Mouse (Mus musculus) kidney, postnatal 0 days (tissue): ENCODE data around the gene Myo18a. TPM values are rescaled to one million over a fixed set of nuclear protein-coding genes. Genes with fewer than 3 reads are reported as not detected.
A peak's percentile ranks its signal among the peaks of the same experiment; 100 is the strongest.

Experiments used
- ATAC-seq: fragments of 200-750 bp; cut with Nextera tagmentation; replicated peaks from 2 replicates; pipeline ENCODE4 v1.8.0; 2017; ENCODE audit warnings: low read depth, moderate number of reproducible peaks, moderate TSS enrichment, moderate library complexity; ENCODE audit not compliant: low FRiP score
- DNase-seq: peaks from one replicate; pipeline ENCODE4 v3.0.0-alpha.2; 2016; ENCODE audit warnings: low spot score
- H3K27ac ChIP-seq: fragments of 300-500 bp; sonication (generic); 2 replicates; pipeline ENCODE4 v1.5.1; 2014; ENCODE audit warnings: mild to moderate bottlenecking
- H3K27me3 ChIP-seq: fragments of 300-500 bp; sonication (generic); 2 replicates; pipeline ENCODE4 v1.6.1; 2014; ENCODE audit warnings: low read length, mixed read lengths; ENCODE audit not compliant: insufficient read depth
- H3K36me3 ChIP-seq: fragments of 300-500 bp; sonication (generic); 2 replicates; pipeline ENCODE4 v1.6.1; 2014; ENCODE audit warnings: low read length, mixed read lengths; ENCODE audit not compliant: insufficient read depth
- H3K4me1 ChIP-seq: fragments of 300-500 bp; sonication (generic); replicated peaks from 2 replicates; pipeline ENCODE4 v1.6.1; 2014; ENCODE audit warnings: antibody characterized with exemption, low read length, mixed read lengths; ENCODE audit not compliant: insufficient read depth
- H3K4me2 ChIP-seq: fragments of 300-500 bp; sonication (generic); 2 replicates; pipeline ENCODE4 v1.6.1; 2014; ENCODE audit warnings: mild to moderate bottlenecking, low read length, moderate library complexity, mixed read lengths
- H3K4me3 ChIP-seq: fragments of 300-500 bp; sonication (generic); replicated peaks from 2 replicates; pipeline ENCODE4 v1.5.1; 2014; ENCODE audit warnings: low read depth, low read length
- H3K9ac ChIP-seq: fragments of 300-500 bp; sonication (generic); 2 replicates; pipeline ENCODE4 v1.6.1; 2014; ENCODE audit warnings: low read depth, low read length
- H3K9me3 ChIP-seq: fragments of 300-500 bp; sonication (generic); replicated peaks from 2 replicates; pipeline ENCODE4 v1.6.1; 2016; ENCODE audit warnings: low read length, inconsistent platforms, mixed read lengths
- CTCF ChIP-seq: IDR thresholded peaks from 2 replicates; pipeline ENCODE4 v1.5.1; 2016; ENCODE audit warnings: antibody characterized with exemption, low read depth, mild to moderate bottlenecking, moderate library complexity
- WGBS: fragments of 180-500 bp; shearing (Covaris S2); extraction: QIAGEN DNeasy Blood & Tissue Kit; methylation state at CpG from one replicate; pipeline ENCODE4 v1.1.7; 2014; 5-methylcytosine and 5-hydroxymethylcytosine counted together
- polyA plus RNA-seq: library from polyadenylated mRNA; unstranded; fragments of >200 nt; fragmentation: Nextera tagmentation; extraction: Ambion mirVana; gene quantifications from 2 replicates; pipeline ENCODE4 v1.2.1, GENCODE M21; 2015

The Myo18a gene
- polyA plus RNA-seq, 1 experiment from 2014 or later = 26.5 TPM

GRCm38 (mm10) chr11:77752525-77752924, 10.5 kb upstream of the Myo18a start:
- H3K27me3 ChIP-seq = no peaks in the 10 kb centered on the region
- H3K9ac ChIP-seq = no peak overlapping the region
- no peak for ATAC-seq
- no peak for DNase-seq
- no peak overlapping the region for H3K4me2 ChIP-seq
- H3K27ac ChIP-seq = no peak overlapping the region
- no peaks in the 10 kb centered on the region for H3K4me1 ChIP-seq
- TF ChIP-seq CTCF = no peak
- no peaks in the 10 kb centered on the region for H3K9me3 ChIP-seq
- no peaks in the 10 kb centered on the region for H3K36me3 ChIP-seq
- no peak overlapping the region for H3K4me3 ChIP-seq
- WGBS = 78% methylated on average over 5 of the region's 5 CpGs

- H3K27ac ChIP-seq = no peak overlapping the region
- no peaks in the 10 kb centered on the region for H3K27me3 ChIP-seq
- no peak overlapping the region for H3K9ac ChIP-seq
- H3K4me3 ChIP-seq = no peak overlapping the region
- no peak overlapping the region for H3K4me2 ChIP-seq
- H3K36me3 ChIP-seq = no peaks in the 10 kb centered on the region
- no peak for ATAC-seq
- no peak for TF ChIP-seq CTCF
- no peaks in the 10 kb centered on the region for H3K4me1 ChIP-seq
- no peaks in the 10 kb centered on the region for H3K9me3 ChIP-seq
- no peak for DNase-seq
- 66% methylated on average over 3 of the region's 3 CpGs for WGBS
Measured at GRCm38 (mm10) chr11:77753469-77753868, 9.6 kb upstream of the Myo18a start.

GRCm38 (mm10) chr11:77760031-77760430, 3.0 kb upstream of the Myo18a start:
- no peak overlapping the region for H3K4me3 ChIP-seq
- no peak overlapping the region for H3K4me2 ChIP-seq
- no peaks in the 10 kb centered on the region for H3K36me3 ChIP-seq
- H3K9me3 ChIP-seq = no peaks in the 10 kb centered on the region
- DNase-seq = no peak
- WGBS = 85% methylated on average over 4 of the region's 4 CpGs
- H3K27ac ChIP-seq = no peak overlapping the region
- no peak for TF ChIP-seq CTCF
- no peaks in the 10 kb centered on the region for H3K27me3 ChIP-seq
- no peak overlapping the region for H3K9ac ChIP-seq
- ATAC-seq = no peak
- H3K4me1 ChIP-seq = peaks cover 16% of the 10 kb centered on the region

- TF ChIP-seq CTCF = no peak
- peak overlapping the region; percentile 84 for H3K4me2 ChIP-seq
- H3K9me3 ChIP-seq = no peaks in the 10 kb centered on the region
- no peaks in the 10 kb centered on the region for H3K27me3 ChIP-seq
- WGBS = 7% methylated on average over 26 of the region's 26 CpGs
- H3K4me1 ChIP-seq = peaks cover 35% of the 10 kb centered on the region
- peak overlapping the region; percentile 64 for H3K4me3 ChIP-seq
- ATAC-seq (peak; percentile 50), DNase-seq (peak; percentile 53)
- peak overlapping the region; percentile 81 for H3K9ac ChIP-seq
- no peaks in the 10 kb centered on the region for H3K36me3 ChIP-seq
- peak overlapping the region; percentile 88 for H3K27ac ChIP-seq
Measured at GRCm38 (mm10) chr11:77763673-77764340, 761 bp downstream of the Myo18a start.

GRCm38 (mm10) chr11:77764694-77765458, 1.8 kb downstream of the Myo18a start:
- ATAC-seq = no peak
- H3K36me3 ChIP-seq = no peaks in the 10 kb centered on the region
- H3K4me2 ChIP-seq = peak overlapping the region; percentile 84
- H3K27ac ChIP-seq = peak overlapping the region; percentile 88
- peak overlapping the region; percentile 64; the same call in 1 of the 2 replicates for H3K4me3 ChIP-seq
- no peaks in the 10 kb centered on the region for H3K9me3 ChIP-seq
- no peak for DNase-seq
- no peak for TF ChIP-seq CTCF
- 44% methylated on average over 9 of the region's 9 CpGs for WGBS
- no peaks in the 10 kb centered on the region for H3K27me3 ChIP-seq
- peaks cover 35% of the 10 kb centered on the region for H3K4me1 ChIP-seq
- H3K9ac ChIP-seq = peak overlapping the region; percentile 81; the same call in 1 of the 2 replicates

- no peaks in the 10 kb centered on the region for H3K27me3 ChIP-seq
- H3K4me3 ChIP-seq = no peak overlapping the region
- H3K4me2 ChIP-seq = peak overlapping the region; percentile 84
- 0 out of 2 replicates have a peak, but pooled peaks have one; percentile 6 for TF ChIP-seq CTCF
- ATAC-seq = no peak
- H3K27ac ChIP-seq = peak overlapping the region; percentile 78
- H3K9me3 ChIP-seq = no peaks in the 10 kb centered on the region
- H3K36me3 ChIP-seq = no peaks in the 10 kb centered on the region
- peak overlapping the region; percentile 60; the same call in 1 of the 2 replicates for H3K9ac ChIP-seq
- H3K4me1 ChIP-seq = peaks cover 35% of the 10 kb centered on the region
- no peak for DNase-seq
- WGBS = 44% methylated on average over 4 of the region's 4 CpGs
Measured at GRCm38 (mm10) chr11:77765459-77765777, 2.4 kb downstream of the Myo18a start.
